8 mouse cellular contexts compared by ENCODE assay signal in the genomic region with DNA sequence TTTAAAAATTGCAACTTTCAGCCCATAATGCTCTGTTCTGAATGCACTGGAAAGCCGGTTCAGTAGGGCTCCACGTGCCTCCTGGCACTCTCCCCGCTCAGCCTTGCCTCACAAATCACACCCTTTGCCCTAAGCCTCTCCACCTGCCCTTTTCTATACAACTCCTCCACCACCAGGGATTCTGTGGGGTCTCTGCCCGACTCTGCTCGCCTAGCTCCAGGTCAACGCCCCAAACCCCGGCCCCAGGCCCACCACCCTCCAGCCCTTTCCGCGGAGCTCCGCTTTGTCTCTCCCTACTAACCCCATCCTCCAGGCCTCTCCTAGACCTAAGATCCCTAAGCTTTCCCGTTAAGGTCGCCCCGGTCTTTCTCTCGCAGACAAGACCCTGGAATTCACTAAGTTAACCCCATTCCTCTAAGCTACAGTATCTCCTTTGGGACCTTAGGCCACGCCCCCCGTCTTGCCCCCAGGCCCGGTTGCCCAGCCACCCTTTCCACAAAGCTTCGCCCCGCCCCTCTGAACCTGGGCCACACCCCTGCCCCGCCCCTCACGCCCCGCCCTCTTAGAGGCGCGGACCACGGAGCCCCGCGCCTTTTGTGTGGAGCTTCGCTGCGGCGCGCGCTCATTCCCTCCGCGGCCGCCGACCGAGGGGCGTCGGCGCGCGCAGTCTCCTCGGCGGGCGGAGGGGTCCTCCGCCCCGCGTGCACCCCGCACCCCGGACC. TPM values are rescaled to one million over a fixed set of nuclear protein-coding genes. Genes with fewer than 3 reads are reported as not detected.
DNase-seq lines count a peak whose midpoint lies in the region; ATAC-seq lines count a peak whose summit lies in the region.

Gene Evl (plus strand): TSS at position 601 of the 722 bp plus-strand sequence.

- H3K4me1 ChIP-seq in forebrain, embryonic 11.5 days (replicated peaks; ENCODE audit: control insufficient read depth, insufficient read depth, low read length) = peaks cover 21% of the 10 kb centered on the region
- H3K4me1 ChIP-seq in heart, embryonic 15.5 days (replicated peaks) = peaks cover 26% of the 10 kb centered on the region
- peaks cover 12% of the 10 kb centered on the region for H3K4me1 ChIP-seq in liver, embryonic 13.5 days (replicated peaks)
- H3K4me1 ChIP-seq in neural tube, embryonic 11.5 days (ENCODE audit: control insufficient read depth, insufficient read depth, low read length) = peaks cover 33% of the 10 kb centered on the region

- 1% methylated on average over 43 of the region's 50 CpGs for WGBS in forebrain, embryonic 11.5 days
- WGBS in heart, embryonic 15.5 days = 4% methylated on average over 49 of the region's 50 CpGs
- WGBS in liver, embryonic 13.5 days (ENCODE audit: insufficient replicate concordance) = 4% methylated on average over 37 of the region's 50 CpGs
- WGBS in neural tube, embryonic 11.5 days = 1% methylated on average over 49 of the region's 50 CpGs

- peak within 1 kb of the TSS; percentile 79 for H3K27ac ChIP-seq in forebrain, embryonic 11.5 days (ENCODE audit: low read depth, low read length)
- peak within 1 kb of the TSS; percentile 86 for H3K27ac ChIP-seq in heart, embryonic 15.5 days
- no peak within 1 kb of the TSS for H3K27ac ChIP-seq in liver, embryonic 13.5 days
- peak within 1 kb of the TSS; percentile 91 for H3K27ac ChIP-seq in neural tube, embryonic 11.5 days (ENCODE audit: low read depth, low read length)

- H3K36me3 ChIP-seq in forebrain, embryonic 11.5 days (ENCODE audit: control insufficient read depth, insufficient read depth, low read length) = no peaks in the 10 kb centered on the region
- no peaks in the 10 kb centered on the region for H3K36me3 ChIP-seq in heart, embryonic 15.5 days
- H3K36me3 ChIP-seq in liver, embryonic 13.5 days = no peaks in the 10 kb centered on the region
- no peaks in the 10 kb centered on the region for H3K36me3 ChIP-seq in neural tube, embryonic 11.5 days (ENCODE audit: control insufficient read depth, insufficient read depth, low read length)

- H3K27me3 ChIP-seq in forebrain, embryonic 11.5 days (ENCODE audit: control insufficient read depth, insufficient read depth, low read length) = no peaks in the 10 kb centered on the region
- H3K27me3 ChIP-seq in heart, embryonic 15.5 days = no peaks in the 10 kb centered on the region
- peaks cover 60% of the 10 kb centered on the region for H3K27me3 ChIP-seq in liver, embryonic 13.5 days
- H3K27me3 ChIP-seq in neural tube, embryonic 11.5 days (ENCODE audit: control insufficient read depth, insufficient read depth, low read length) = no peaks in the 10 kb centered on the region

- ATAC-seq in CD4-positive, CD25-positive, alpha-beta regulatory T cell, adult 4 months = no peak
- peak; percentile 94 for ATAC-seq in forebrain, embryonic 11.5 days (replicated peaks; ENCODE audit: low FRiP score)
- peak; percentile 93 for ATAC-seq in heart, embryonic 15.5 days (replicated peaks; ENCODE audit: insufficient number of reproducible peaks, insufficient read depth, low FRiP score, low read depth)
- peak; percentile 81 for ATAC-seq in liver, embryonic 13.5 days (ENCODE audit: low read depth)
- ATAC-seq in neural tube, embryonic 11.5 days (ENCODE audit: insufficient read depth, low FRiP score, low TSS enrichment) = peak; percentile 89

- DNase-seq in c-Kit-positive CD71-positive TER-119-negative erythroid progenitor cells, embryonic 14.5 days (ENCODE audit: low read depth) = peak; percentile 35
- peak; percentile 99 for DNase-seq in forebrain, embryonic 11.5 days (ENCODE audit: low spot score)
- peak; percentile 95 for DNase-seq in kidney, postnatal 14 days
- DNase-seq in liver, embryonic 13.5 days = peak; percentile 50
- peak; percentile 98 for DNase-seq in neural tube, embryonic 11.5 days (ENCODE audit: low spot score)
- peak; percentile 47 for DNase-seq in telencephalon, adult 2 months (ENCODE audit: low read depth, low spot score)

- no peaks in the 10 kb centered on the region for H3K9me3 ChIP-seq in forebrain, embryonic 11.5 days (ENCODE audit: control insufficient read depth, low read length)
- no peaks in the 10 kb centered on the region for H3K9me3 ChIP-seq in heart, embryonic 15.5 days (replicated peaks)
- H3K9me3 ChIP-seq in liver, embryonic 13.5 days (replicated peaks) = no peaks in the 10 kb centered on the region
- H3K9me3 ChIP-seq in neural tube, embryonic 11.5 days (ENCODE audit: control insufficient read depth, low read length) = no peaks in the 10 kb centered on the region

- peak within 1 kb of the TSS; percentile 99 for H3K4me3 ChIP-seq in forebrain, embryonic 11.5 days (ENCODE audit: low read depth, low read length)
- H3K4me3 ChIP-seq in heart, embryonic 15.5 days = peak within 1 kb of the TSS; percentile 98
- peak within 1 kb of the TSS; percentile 68 for H3K4me3 ChIP-seq in liver, embryonic 13.5 days (replicated peaks)
- peak within 1 kb of the TSS; percentile 99 for H3K4me3 ChIP-seq in neural tube, embryonic 11.5 days (ENCODE audit: low read depth, low read length)

- peak within 1 kb of the TSS; percentile 97 for H3K9ac ChIP-seq in forebrain, embryonic 11.5 days (ENCODE audit: low read length)
- H3K9ac ChIP-seq in heart, embryonic 15.5 days = peak within 1 kb of the TSS; percentile 94
- H3K9ac ChIP-seq in liver, embryonic 13.5 days = peak within 1 kb of the TSS; percentile 69
- peak within 1 kb of the TSS; percentile 98 for H3K9ac ChIP-seq in neural tube, embryonic 11.5 days (ENCODE audit: low read length)

- peak within 1 kb of the TSS; percentile 64 for H3K4me2 ChIP-seq in forebrain, embryonic 11.5 days (ENCODE audit: low read depth, low read length, severe bottlenecking)
- H3K4me2 ChIP-seq in heart, embryonic 15.5 days = peak within 1 kb of the TSS; percentile 82
- peak within 1 kb of the TSS; percentile 85 for H3K4me2 ChIP-seq in liver, embryonic 13.5 days
- H3K4me2 ChIP-seq in neural tube, embryonic 11.5 days (ENCODE audit: low read depth) = peak within 1 kb of the TSS; percentile 43

RNA-seq across cellular contexts. Expression of gene Evl, which starts in this region (rescaled TPM):
- 100 to 1,000 TPM; 313 to 337 TPM for polyA plus RNA-seq in CD4-positive, CD25-positive, alpha-beta regulatory T cell, adult 4 months (2017; shearing (Covaris generic))
- polyA plus RNA-seq in forebrain, embryonic 11.5 days (2014; fragmentation: Nextera tagmentation; extraction: Ambion mirVana) = 111 and 112 TPM in 2 replicates
- polyA plus RNA-seq in heart, embryonic 15.5 days (2015; fragmentation: Nextera tagmentation; extraction: Ambion mirVana) = 33.8 and 43.2 TPM in 2 replicates
- 8.7 and 10.4 TPM in 2 replicates for polyA plus RNA-seq in liver, embryonic 13.5 days (2015; fragmentation: Nextera tagmentation; extraction: Ambion mirVana)
- 120 and 123 TPM in 2 replicates for polyA plus RNA-seq in neural tube, embryonic 11.5 days (2014; fragmentation: Nextera tagmentation; extraction: Ambion mirVana)

Comparison
In these comparisons a context has a peak if more than half of its experiments do, and no peak if none do; other contexts are left out.
1. DNase-seq: peak in every context shown above with its lines; median percentile 99 in forebrain, embryonic 11.5 days; 98 in neural tube, embryonic 11.5 days; 95 in kidney, postnatal 14 days; 50 in liver, embryonic 13.5 days; 47 in telencephalon, adult 2 months; 35 in c-Kit-positive CD71-positive TER-119-negative erythroid progenitor cells, embryonic 14.5 days.